Mouse (Mus musculus): ENCODE measurements at regions not wholly inside any gene's neighbourhood (a gene's known extent, or its start where the extent isn't known, plus 50 kb on each side); places are given as distances from the start of the nearest gene placed in this dataset.

DNA sequence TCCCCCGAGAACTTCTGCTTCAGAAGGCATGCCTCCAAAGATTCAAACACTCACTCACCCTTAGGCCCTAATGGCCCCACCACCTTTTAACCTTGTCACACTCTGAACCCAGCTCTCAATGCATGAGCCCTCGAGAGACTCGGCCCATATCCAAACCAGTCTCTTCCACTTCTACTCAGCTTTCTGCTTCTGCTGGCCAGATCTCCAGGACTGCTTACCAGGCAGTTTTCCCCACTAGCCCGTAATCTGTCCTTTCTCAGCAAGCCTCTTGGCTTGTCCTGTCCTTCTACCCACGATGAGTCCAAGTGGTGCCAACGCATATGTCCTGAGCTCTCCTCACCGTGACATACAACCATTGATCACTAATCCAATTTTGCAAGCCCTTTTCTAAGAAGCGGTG is 199.6 kb downstream of the Sptssa start:
- TF ChIP-seq CTCF (IDR thresholded peaks at IDR 0.05; ENCODE audit: borderline replicate concordance, insufficient read depth, low read depth, low read length) (no peak), POLR2A (IDR thresholded peaks at IDR 0.05; ENCODE audit: borderline replicate concordance, insufficient read depth, low read length) (no peak)

All from cerebellum, adult 2 months (tissue).